In genomic region chr15:68360956-68361908, GRCm38 (mm10) we compare ENCODE assay signal across 8 mouse cellular contexts.
DNase-seq lines count a peak whose midpoint lies in the region; ATAC-seq lines count a peak whose summit lies in the region.

No protein-coding gene starts in this region.

- peak overlapping the region; percentile 96 for H3K27ac ChIP-seq in lung, embryonic 15.5 days
- H3K27ac ChIP-seq in hindbrain, embryonic 16.5 days (ENCODE audit: low read depth, low read length) = no peak overlapping the region
- no peak overlapping the region for H3K27ac ChIP-seq in midbrain, embryonic 15.5 days

- no peak for DNase-seq in lung, postnatal 14 days
- DNase-seq in cerebellum, postnatal 10 days = peak; percentile 28 to 43
- no peak for DNase-seq in urinary bladder, postnatal 25 days (ENCODE audit: low spot score)
- DNase-seq in thymus, postnatal 10 days (ENCODE audit: low spot score in 2 of 2) = no peak
- DNase-seq in ovary, postnatal 36 days (ENCODE audit: low spot score) = no peak

- 26% methylated on average over 6 of the region's 6 CpGs for WGBS in lung, embryonic 15.5 days
- 41% methylated on average over 6 of the region's 6 CpGs for WGBS in hindbrain, embryonic 16.5 days
- WGBS in midbrain, embryonic 15.5 days = 43% methylated on average over 6 of the region's 6 CpGs

- peak overlapping the region; percentile 90 for H3K9ac ChIP-seq in lung, embryonic 15.5 days
- H3K9ac ChIP-seq in hindbrain, embryonic 16.5 days (ENCODE audit: low read depth, low read length) = peak overlapping the region; percentile 91
- peak overlapping the region; percentile 75 for H3K9ac ChIP-seq in midbrain, embryonic 15.5 days

- H3K4me2 ChIP-seq in lung, embryonic 15.5 days = peak overlapping the region; percentile 54
- H3K4me2 ChIP-seq in hindbrain, embryonic 16.5 days (ENCODE audit: low read length) = peak overlapping the region; percentile 76
- H3K4me2 ChIP-seq in midbrain, embryonic 15.5 days = peak overlapping the region; percentile 92

- H3K4me3 ChIP-seq in lung, embryonic 15.5 days = peak overlapping the region; percentile 94
- peak overlapping the region; percentile 85 for H3K4me3 ChIP-seq in hindbrain, embryonic 16.5 days (ENCODE audit: low read length)
- peak overlapping the region; percentile 97 for H3K4me3 ChIP-seq in midbrain, embryonic 15.5 days

- no peak for ATAC-seq in lung, embryonic 15.5 days (ENCODE audit: borderline replicate concordance, extremely low read depth, low FRiP score, low TSS enrichment)
- no peak for ATAC-seq in hindbrain, embryonic 16.5 days
- ATAC-seq in midbrain, embryonic 15.5 days (replicated peaks) = no peak

- H3K4me1 ChIP-seq in lung, embryonic 15.5 days = peaks cover 19% of the 10 kb centered on the region
- peaks cover 12% of the 10 kb centered on the region for H3K4me1 ChIP-seq in hindbrain, embryonic 16.5 days (ENCODE audit: control insufficient read depth, insufficient read depth, low read depth, low read length)
- peaks cover 12% of the 10 kb centered on the region for H3K4me1 ChIP-seq in midbrain, embryonic 15.5 days

- H3K9me3 ChIP-seq in lung, embryonic 15.5 days = no peaks in the 10 kb centered on the region
- no peaks in the 10 kb centered on the region for H3K9me3 ChIP-seq in hindbrain, embryonic 16.5 days (ENCODE audit: control insufficient read depth, low read length)
- no peaks in the 10 kb centered on the region for H3K9me3 ChIP-seq in midbrain, embryonic 15.5 days

- H3K36me3 ChIP-seq in lung, embryonic 15.5 days = no peaks in the 10 kb centered on the region
- no peaks in the 10 kb centered on the region for H3K36me3 ChIP-seq in hindbrain, embryonic 16.5 days (ENCODE audit: control insufficient read depth, insufficient read depth, low read length)
- no peaks in the 10 kb centered on the region for H3K36me3 ChIP-seq in midbrain, embryonic 15.5 days (replicated peaks)

- H3K27me3 ChIP-seq in lung, embryonic 15.5 days = no peaks in the 10 kb centered on the region
- H3K27me3 ChIP-seq in hindbrain, embryonic 16.5 days (replicated peaks; ENCODE audit: control insufficient read depth, insufficient read depth, low read length) = no peaks in the 10 kb centered on the region
- no peaks in the 10 kb centered on the region for H3K27me3 ChIP-seq in midbrain, embryonic 15.5 days (replicated peaks)

Comparison
In these comparisons a context has a peak if more than half of its experiments do, and no peak if none do; other contexts are left out.
1. DNase-seq: peak in cerebellum, postnatal 10 days (2 of 2); none in lung, postnatal 14 days (single experiment), urinary bladder, postnatal 25 days (single experiment), thymus, postnatal 10 days (0 of 2) and ovary, postnatal 36 days (single experiment).
2. Peak in every context shown above with its lines, with median percentiles within 50 percentile points of each other: H3K4me2 ChIP-seq, H3K4me3 ChIP-seq and H3K9ac ChIP-seq.